Mouse (Mus musculus): ENCODE data around the gene Osm.

Osm gene

GRCm38 (mm10) chr11:4235665-4236545, at the start of gene Osm:
Gene Osm (plus strand): TSS chr11:4236420.
- no peak for DNase-seq

GRCm38 (mm10) chr11:4186486-4187317, 49.5 kb upstream of the Osm start, which contains the start of gene Tbc1d10a:
Gene Tbc1d10a (plus strand): TSS chr11:4186789.
- DNase-seq: peak; percentile 99

DNA sequence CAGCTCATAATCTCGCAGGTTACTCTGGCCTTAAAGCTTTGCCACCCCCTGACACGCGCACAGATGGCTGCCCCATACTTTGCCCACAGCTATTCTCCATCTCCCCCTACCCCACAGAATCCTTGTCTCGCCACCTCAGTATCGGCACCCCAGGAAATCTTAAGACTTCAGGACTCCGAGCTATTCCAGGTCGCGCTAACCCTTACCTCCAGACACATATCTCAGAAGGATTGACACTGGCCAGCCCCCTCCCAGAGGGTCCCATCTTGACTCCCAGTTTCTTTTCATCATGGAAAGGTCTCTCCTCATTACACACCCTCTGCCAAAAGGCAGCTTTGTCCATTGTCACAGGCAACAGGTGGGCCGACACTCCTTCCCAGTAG, 48.9 kb upstream of the Osm start:
- no peak for DNase-seq

DNA sequence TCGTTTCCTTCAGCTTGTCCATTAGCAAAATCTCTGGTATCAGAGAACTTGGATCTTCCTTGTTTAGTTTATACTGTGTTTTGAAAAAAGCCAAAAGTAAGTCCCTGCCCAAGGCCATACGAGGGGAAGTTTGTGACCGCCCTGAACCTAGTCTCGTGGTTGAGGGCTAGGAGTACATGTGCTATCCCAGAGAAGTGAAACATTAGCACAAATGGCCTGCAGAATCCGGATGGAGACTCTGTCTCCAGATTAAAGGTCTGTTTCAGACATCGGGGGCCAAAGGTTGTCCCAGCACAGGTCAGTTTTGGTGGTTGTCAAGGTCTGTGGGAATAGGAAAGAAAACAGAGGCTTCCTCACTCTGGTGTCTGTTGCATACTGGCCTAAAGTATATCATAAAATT, 47.0 kb upstream of the Osm start:
- peak; percentile 81 for DNase-seq

DNA sequence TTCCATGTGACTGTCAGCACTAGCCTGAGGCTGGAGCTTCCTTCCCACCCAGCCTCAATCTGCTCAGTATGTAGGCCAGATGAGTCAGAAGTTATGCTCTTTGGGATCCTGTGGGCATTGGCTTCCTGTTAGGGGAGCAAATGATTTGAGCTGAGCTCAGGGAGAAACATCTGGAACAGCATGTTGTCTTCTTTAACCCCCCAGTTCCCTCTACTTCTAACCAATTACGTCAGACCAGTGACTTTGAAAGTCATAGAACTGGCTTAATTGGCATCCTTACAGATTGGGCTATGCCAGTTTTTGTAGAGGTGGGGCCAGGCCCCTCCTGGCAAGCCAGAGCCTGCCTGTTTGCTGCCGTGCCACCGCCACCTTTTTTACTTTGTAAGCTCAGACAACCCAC, 45.5 kb upstream of the Osm start:
- DNase-seq: no peak

- DNase-seq: no peak
These were observed 43.5 kb upstream of the Osm start for GRCm38 (mm10) chr11:4192757-4193156.

GRCm38 (mm10) chr11:4193420-4193819, 42.8 kb upstream of the Osm start:
- DNase-seq: no peak

- no peak for DNase-seq
These were observed 40.6 kb upstream of the Osm start for GRCm38 (mm10) chr11:4195597-4196031.

- DNase-seq: peak; percentile 85
These were observed 39.6 kb upstream of the Osm start for GRCm38 (mm10) chr11:4196636-4197035.

DNA sequence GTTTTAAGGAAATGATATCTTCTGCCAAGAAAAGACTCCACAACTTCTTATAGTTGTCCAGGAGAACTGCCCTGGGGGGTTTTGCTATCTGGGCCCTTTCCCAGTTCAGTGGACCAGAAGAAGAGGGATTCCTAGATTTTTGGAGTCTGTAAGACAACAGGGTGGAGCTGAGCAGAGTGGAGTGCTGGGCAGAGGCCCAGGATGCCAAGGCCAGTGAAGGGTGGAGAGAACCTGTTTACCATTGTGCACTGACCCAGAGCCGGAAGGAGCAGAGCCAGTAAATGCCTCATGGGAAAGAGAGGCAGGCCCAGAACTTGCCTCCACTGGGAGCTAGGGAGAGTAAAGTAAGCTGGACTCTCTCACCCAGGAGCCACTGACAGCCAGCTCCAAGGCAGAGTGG, 38.5 kb upstream of the Osm start:
- peak; percentile 89 for DNase-seq

DNA sequence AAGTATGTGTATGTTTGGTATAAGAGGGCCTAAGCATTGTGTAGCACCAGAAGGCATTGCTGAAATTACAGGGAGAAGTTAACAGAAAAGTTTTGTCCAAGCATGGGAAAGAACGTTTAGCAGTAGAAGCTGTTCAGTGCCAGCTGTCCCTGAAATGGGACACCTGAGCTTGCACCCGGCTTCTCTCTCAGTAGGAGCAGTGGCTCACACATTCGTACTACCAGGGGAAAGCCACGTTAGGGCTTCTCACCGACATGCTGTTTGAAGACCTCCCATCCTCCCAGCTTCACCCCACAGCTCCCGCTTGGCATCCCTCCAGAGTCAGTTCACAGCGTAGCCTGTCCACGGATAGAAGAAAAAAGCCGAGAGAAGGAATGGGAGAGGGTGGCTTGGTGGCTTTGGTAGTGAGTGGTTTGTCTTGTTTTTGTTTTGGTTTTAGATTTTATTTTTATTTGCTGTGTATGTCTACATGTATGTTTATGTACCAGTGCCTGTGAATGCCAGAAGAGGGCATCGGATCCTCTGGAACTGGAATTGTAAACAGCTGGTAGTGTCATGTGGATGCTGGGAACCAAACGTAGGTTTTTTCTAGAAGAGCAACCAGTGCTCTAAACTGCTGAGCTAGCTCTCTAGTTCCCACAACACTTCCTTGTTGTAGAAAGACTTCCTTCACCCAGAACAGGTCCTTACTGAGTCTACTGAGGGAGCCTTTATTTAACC, 34.1 kb upstream of the Osm start:
- DNase-seq: peak; percentile 50

- no peak for DNase-seq
These were observed 33.1 kb upstream of the Osm start for GRCm38 (mm10) chr11:4202995-4203704.

DNA sequence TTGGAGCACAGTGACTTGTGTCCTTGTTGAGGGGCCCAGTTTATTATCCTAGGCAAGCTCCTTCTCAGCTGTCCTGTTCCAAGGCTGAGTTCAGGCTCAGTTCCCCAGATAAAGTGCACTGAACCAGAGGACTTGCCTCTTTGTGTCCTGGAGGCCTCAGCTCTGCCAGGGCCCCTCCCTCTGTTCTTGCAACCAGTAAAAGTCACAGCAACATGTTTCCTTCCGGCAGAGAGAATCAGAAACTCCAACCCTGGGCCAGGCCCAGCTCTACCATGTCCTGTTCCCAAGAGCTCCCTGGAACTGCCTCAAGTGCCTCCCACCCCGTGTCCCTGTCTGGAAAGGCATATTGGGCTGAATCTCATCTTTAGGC, 32.5 kb upstream of the Osm start:
- DNase-seq: peak; percentile 86

- no peak for DNase-seq
These were observed 31.0 kb upstream of the Osm start for GRCm38 (mm10) chr11:4205097-4205655.

DNA sequence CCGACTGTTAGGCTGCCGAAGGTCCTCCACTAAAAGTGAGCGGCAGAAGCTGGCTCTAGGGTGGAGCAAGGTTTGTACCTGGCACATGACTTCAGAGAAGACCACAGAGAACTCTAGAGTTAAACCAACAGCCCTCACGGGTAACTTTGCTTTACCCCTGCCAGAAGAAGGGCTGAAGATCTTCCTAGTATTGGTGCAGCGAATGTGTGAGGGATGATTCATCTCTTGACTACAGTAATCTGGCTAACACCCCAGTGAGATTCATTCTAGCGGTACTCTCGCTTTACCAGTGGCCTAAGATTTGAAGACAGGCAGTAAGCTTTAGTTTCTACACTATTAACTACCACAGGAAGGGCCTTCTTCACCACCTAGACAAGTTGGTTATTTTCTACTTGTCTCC, 30.3 kb upstream of the Osm start:
- DNase-seq: no peak

GRCm38 (mm10) chr11:4206563-4206962, 29.7 kb upstream of the Osm start:
- no peak for DNase-seq

- DNase-seq: no peak
These were observed 28.6 kb upstream of the Osm start for GRCm38 (mm10) chr11:4207655-4208054.

DNA sequence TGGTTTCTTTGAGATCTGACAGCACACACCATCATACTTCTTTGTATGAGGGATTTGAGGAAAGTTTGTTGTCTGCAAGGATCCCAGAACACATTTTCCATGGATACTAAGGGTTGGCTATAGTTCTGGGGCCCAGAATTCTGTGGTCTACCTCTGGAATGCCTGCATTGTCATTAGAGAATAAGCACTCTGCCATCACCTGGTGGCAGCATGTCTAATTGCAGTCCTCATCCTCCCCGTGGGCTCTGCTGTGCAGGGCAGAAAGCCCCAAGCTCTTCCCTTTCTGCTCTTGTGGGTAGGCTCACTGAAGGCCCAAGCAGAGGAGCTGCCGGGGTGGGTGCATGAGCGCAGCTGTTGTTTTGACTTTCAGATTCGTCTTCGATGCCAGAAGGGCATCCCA, 26.7 kb upstream of the Osm start:
- DNase-seq: no peak

DNA sequence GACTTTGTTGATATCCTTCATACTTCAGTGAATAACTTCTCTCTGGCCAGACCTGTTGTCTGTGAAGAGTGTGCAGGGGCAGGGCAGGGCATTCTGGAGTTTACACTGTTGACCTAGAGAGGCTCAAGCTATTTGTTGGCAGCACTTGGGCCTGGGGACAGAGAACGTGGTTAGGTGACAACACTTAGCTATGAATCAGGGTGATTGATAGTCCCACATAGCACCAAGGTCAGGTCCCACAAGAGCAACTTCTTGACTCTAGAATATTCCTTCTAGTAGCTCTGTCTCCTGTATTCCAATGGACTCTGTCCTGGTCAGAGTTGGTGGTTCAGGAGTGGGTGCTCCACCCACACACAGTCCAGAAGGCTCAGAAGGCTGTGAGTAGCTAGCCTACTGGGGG, 25.4 kb upstream of the Osm start:
- no peak for DNase-seq

DNA sequence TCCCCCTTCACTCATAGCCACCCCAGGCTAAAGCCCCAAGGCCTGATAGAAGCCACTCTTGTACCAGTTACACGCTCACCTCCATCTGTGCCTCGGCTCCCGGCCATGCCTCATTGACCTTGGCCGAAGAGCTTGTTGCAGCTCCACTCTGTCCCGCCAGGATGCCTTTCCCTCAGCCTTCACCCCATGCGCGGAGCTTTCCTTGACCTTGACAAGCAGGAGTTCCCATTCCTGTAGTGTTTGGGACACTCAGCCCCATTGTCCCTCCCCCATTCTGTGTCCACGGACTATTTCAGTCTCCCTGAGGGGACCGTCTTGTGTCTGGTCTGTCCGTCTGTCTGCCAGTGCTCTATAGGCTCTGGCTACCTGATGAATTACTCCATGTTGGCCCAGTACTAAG, 23.1 kb upstream of the Osm start:
- no peak for DNase-seq

DNA sequence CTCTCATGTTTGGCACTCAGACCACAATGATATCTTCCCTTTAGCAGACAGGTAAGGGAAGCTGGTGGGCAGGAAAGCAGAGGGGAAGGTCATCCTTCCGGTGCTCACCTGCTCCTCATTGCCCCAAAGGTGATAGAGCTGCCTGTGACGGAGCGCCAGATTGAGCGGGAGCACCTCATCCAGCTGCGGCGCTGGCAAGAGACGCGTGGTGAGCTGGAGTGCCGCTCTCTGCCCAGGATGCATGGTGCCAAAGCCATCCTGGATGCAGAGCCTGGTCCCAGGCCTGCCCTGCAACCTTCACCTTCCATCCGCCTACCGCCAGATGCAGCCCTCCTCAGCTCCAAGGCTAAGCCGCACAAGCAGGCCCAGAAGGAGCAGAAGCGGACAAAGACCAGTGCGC, 21.6 kb upstream of the Osm start:
- no peak for DNase-seq

GRCm38 (mm10) chr11:4215061-4215460, 21.2 kb upstream of the Osm start:
- DNase-seq: no peak
